Mouse (Mus musculus): ENCODE results near the gene Syn3. TPM values are rescaled to one million over a fixed set of nuclear protein-coding genes. Genes with fewer than 3 reads are reported as not detected.

The Syn3 gene
- polyA plus RNA-seq, 1 experiment, result 0.84 TPM

DNA sequence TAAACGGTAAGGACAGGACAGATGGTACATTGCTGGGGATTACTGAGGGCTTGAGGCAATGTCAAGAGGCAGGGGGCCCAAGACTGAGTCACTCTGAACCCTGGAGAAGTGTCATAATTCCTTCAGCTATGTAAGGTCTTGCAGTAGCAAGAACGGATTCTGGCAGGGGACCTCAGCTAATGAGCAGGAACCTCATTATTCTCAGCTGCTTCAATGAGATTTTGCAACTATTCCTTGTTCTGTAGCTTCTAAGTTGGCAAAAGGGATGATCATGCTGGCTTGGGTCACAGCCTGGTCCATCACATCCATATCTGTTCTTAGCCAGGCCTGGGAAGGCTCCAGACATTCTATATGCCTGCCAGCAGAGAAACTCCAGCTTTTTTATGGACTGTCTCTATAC is 139.5 kb downstream of the Syn3 start:
- Histone ChIP-seq H3K4me1 (replicated peaks; ENCODE audit: control insufficient read depth, insufficient read depth, low read length) (no peaks in the 10 kb centered on the region), H3K36me3 (ENCODE audit: control insufficient read depth, insufficient read depth, low read length) (no peaks in the 10 kb centered on the region), H3K27me3 (ENCODE audit: control insufficient read depth, insufficient read depth, low read length) (no peaks in the 10 kb centered on the region), H3K27ac (ENCODE audit: control insufficient read depth, insufficient read depth, low read length) (no peak overlapping the region), H3K4me3 (ENCODE audit: control insufficient read depth, insufficient read depth, low read length) (no peak overlapping the region)
- TF ChIP-seq CTCF (IDR thresholded peaks at IDR 0.05; ENCODE audit: borderline replicate concordance, control insufficient read depth, extremely low read depth, insufficient read depth, low read length, poor library complexity) (no peak), POLR2A (IDR thresholded peaks at IDR 0.05; ENCODE audit: control insufficient read depth, extremely low read depth, insufficient read depth, low read length, poor library complexity) (no peak)
- WGBS, result 79% methylated on average over 2 of the region's 2 CpGs
- DNase-seq, result no peak

- TF ChIP-seq CTCF (IDR thresholded peaks at IDR 0.05; ENCODE audit: borderline replicate concordance, control insufficient read depth, extremely low read depth, insufficient read depth, low read length, poor library complexity) (no peak), POLR2A (IDR thresholded peaks at IDR 0.05; ENCODE audit: control insufficient read depth, extremely low read depth, insufficient read depth, low read length, poor library complexity) (no peak)
- H3K27ac ChIP-seq (ENCODE audit: control insufficient read depth, insufficient read depth, low read length), result no peak overlapping the region
- H3K4me3 ChIP-seq (ENCODE audit: control insufficient read depth, insufficient read depth, low read length), result no peak overlapping the region
- H3K27me3 ChIP-seq (ENCODE audit: control insufficient read depth, insufficient read depth, low read length), result no peaks in the 10 kb centered on the region
- H3K4me1 ChIP-seq (replicated peaks; ENCODE audit: control insufficient read depth, insufficient read depth, low read length), result no peaks in the 10 kb centered on the region
- no peak for DNase-seq
- 86% methylated on average over 7 of the region's 7 CpGs for WGBS
- H3K36me3 ChIP-seq (ENCODE audit: control insufficient read depth, insufficient read depth, low read length), result no peaks in the 10 kb centered on the region
Measured at GRCm38 (mm10) chr10:86358307-86358975, 140.3 kb downstream of the Syn3 start.

- TF ChIP-seq CTCF (IDR thresholded peaks at IDR 0.05; ENCODE audit: borderline replicate concordance, control insufficient read depth, extremely low read depth, insufficient read depth, low read length, poor library complexity), result no peak
- TF ChIP-seq POLR2A (IDR thresholded peaks at IDR 0.05; ENCODE audit: control insufficient read depth, extremely low read depth, insufficient read depth, low read length, poor library complexity), result no peak
- 65% methylated on average over 5 of the region's 5 CpGs for WGBS
- H3K4me1 ChIP-seq (replicated peaks; ENCODE audit: control insufficient read depth, insufficient read depth, low read length), result no peaks in the 10 kb centered on the region
Measured at GRCm38 (mm10) chr10:86356819-86357563, 141.7 kb downstream of the Syn3 start.

DNA sequence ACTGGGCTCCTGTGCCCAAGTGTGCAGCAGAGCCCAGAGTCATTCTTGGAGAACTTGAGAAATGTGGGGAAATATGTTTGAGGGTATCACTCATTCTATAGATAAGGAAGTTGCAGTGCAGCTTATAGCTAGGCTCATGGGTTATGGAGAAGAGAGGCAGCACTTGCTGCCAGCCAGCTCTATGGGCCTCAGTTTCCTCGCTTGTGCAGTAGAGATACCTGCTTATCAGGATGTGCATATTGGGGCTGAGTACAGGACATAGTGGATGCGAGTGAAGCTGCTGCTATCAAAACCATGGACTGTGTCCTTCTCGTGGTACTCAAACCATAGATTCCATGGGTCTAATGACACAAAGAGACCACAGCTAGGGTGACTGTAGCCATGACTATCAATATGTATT is 146.2 kb downstream of the Syn3 start:
- DNase-seq, result no peak
- TF ChIP-seq CTCF (IDR thresholded peaks at IDR 0.05; ENCODE audit: borderline replicate concordance, control insufficient read depth, extremely low read depth, insufficient read depth, low read length, poor library complexity), result no peak
- no peak for TF ChIP-seq POLR2A (IDR thresholded peaks at IDR 0.05; ENCODE audit: control insufficient read depth, extremely low read depth, insufficient read depth, low read length, poor library complexity)
- no peak overlapping the region for H3K27ac ChIP-seq (ENCODE audit: control insufficient read depth, insufficient read depth, low read length)
- no peaks in the 10 kb centered on the region for H3K36me3 ChIP-seq (ENCODE audit: control insufficient read depth, insufficient read depth, low read length)
- H3K27me3 ChIP-seq (ENCODE audit: control insufficient read depth, insufficient read depth, low read length), result no peaks in the 10 kb centered on the region
- 92% methylated on average over 3 of the region's 3 CpGs for WGBS
- H3K4me3 ChIP-seq (ENCODE audit: control insufficient read depth, insufficient read depth, low read length), result no peak overlapping the region
- H3K4me1 ChIP-seq (replicated peaks; ENCODE audit: control insufficient read depth, insufficient read depth, low read length), result no peaks in the 10 kb centered on the region

More at GRCm38 (mm10) chr10:86356819-86357563, 141.7 kb downstream of the Syn3 start:
- no peaks in the 10 kb centered on the region for H3K27me3 ChIP-seq (ENCODE audit: control insufficient read depth, insufficient read depth, low read length)
- peak; percentile 7 for DNase-seq
- no peak overlapping the region for H3K27ac ChIP-seq (ENCODE audit: control insufficient read depth, insufficient read depth, low read length)
- H3K36me3 ChIP-seq (ENCODE audit: control insufficient read depth, insufficient read depth, low read length), result no peaks in the 10 kb centered on the region
- H3K4me3 ChIP-seq (ENCODE audit: control insufficient read depth, insufficient read depth, low read length), result no peak overlapping the region

DNA sequence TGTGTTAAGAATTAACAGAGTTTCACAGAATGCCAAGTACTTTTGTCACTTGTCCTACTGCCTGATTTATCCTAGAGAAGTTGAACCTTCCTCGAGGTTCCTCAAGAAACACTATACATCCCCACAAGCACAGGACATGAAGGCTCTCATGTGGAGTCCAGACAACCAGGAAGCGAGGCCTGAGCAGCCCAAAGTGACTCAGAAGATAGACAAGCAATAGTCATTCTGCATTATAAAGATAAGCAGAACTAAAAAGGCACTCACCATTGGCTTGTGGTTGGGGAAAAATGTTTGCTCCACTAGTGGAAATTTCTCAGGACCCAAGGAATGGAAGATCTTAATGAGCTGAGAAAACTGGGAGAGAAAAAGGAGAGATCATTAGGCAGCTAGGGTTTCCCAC is 147.4 kb downstream of the Syn3 start:
- no peaks in the 10 kb centered on the region for H3K4me1 ChIP-seq (replicated peaks; ENCODE audit: control insufficient read depth, insufficient read depth, low read length)
- WGBS, result 65% methylated on average over 2 of the region's 2 CpGs
- no peak for DNase-seq
- H3K4me3 ChIP-seq (ENCODE audit: control insufficient read depth, insufficient read depth, low read length), result no peak overlapping the region
- no peaks in the 10 kb centered on the region for H3K27me3 ChIP-seq (ENCODE audit: control insufficient read depth, insufficient read depth, low read length)
- no peak for TF ChIP-seq POLR2A (IDR thresholded peaks at IDR 0.05; ENCODE audit: control insufficient read depth, extremely low read depth, insufficient read depth, low read length, poor library complexity)
- no peak for TF ChIP-seq CTCF (IDR thresholded peaks at IDR 0.05; ENCODE audit: borderline replicate concordance, control insufficient read depth, extremely low read depth, insufficient read depth, low read length, poor library complexity)
- no peaks in the 10 kb centered on the region for H3K36me3 ChIP-seq (ENCODE audit: control insufficient read depth, insufficient read depth, low read length)
- H3K27ac ChIP-seq (ENCODE audit: control insufficient read depth, insufficient read depth, low read length), result no peak overlapping the region

- no peak overlapping the region for H3K4me3 ChIP-seq (ENCODE audit: control insufficient read depth, insufficient read depth, low read length)
- no peaks in the 10 kb centered on the region for H3K4me1 ChIP-seq (replicated peaks; ENCODE audit: control insufficient read depth, insufficient read depth, low read length)
- H3K36me3 ChIP-seq (ENCODE audit: control insufficient read depth, insufficient read depth, low read length), result no peaks in the 10 kb centered on the region
- no peaks in the 10 kb centered on the region for H3K27me3 ChIP-seq (ENCODE audit: control insufficient read depth, insufficient read depth, low read length)
- WGBS, result 89% methylated on average over 3 of the region's 3 CpGs
- DNase-seq, result no peak
- TF ChIP-seq CTCF (IDR thresholded peaks at IDR 0.05; ENCODE audit: borderline replicate concordance, control insufficient read depth, extremely low read depth, insufficient read depth, low read length, poor library complexity) (no peak), POLR2A (IDR thresholded peaks at IDR 0.05; ENCODE audit: control insufficient read depth, extremely low read depth, insufficient read depth, low read length, poor library complexity) (no peak)
- no peak overlapping the region for H3K27ac ChIP-seq (ENCODE audit: control insufficient read depth, insufficient read depth, low read length)
Measured at GRCm38 (mm10) chr10:86346235-86346840, 152.4 kb downstream of the Syn3 start.

All from thymus, adult 2 months (tissue).